Mouse (Mus musculus): ENCODE data around the gene Sh3pxd2a. TPM values are rescaled to one million over a fixed set of nuclear protein-coding genes. Genes with fewer than 3 reads are reported as not detected.

The Sh3pxd2a gene
- total RNA-seq, 1 experiment from 2014 or later = 2.1 TPM

DNA sequence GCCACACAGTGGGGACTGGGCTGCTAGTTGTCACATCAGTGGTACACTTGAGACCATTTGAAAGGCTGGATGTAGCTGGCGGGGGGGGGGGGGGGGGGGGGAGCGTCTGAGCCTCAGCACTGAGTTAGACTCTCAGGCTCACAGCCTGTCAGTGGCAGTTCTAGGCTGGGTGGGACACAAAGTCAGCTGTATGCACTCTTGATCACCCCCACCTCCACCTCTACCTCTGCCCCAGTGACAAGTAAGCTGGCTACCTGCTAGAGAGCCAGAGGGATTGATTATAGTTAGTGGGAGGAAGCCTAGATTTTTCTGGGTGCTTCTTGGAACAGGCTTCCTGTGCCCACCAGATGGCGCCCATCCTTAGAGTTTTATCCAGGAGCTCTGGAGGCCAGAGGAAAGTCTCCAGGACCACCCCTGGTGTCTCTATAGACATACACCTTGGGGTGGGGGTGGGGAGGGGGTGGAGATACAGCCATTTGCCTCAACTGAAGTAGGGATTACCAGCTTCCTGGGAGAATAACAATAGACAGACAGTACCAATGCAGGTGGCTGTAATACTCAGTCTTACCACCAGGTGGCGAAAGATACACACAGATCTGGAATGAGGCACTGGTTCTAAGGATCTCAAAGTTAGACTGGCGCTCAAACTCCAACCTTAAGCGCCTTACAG lies 107.9 kb downstream of the Sh3pxd2a start:
- ATAC-seq (replicated peaks; ENCODE audit: low read depth, poor library complexity, severe bottlenecking) = peak; percentile 59

GRCm38 (mm10) chr19:47354456-47354855 lies 109.7 kb downstream of the Sh3pxd2a start:
- no peak for ATAC-seq (replicated peaks; ENCODE audit: low read depth, poor library complexity, severe bottlenecking)

DNA sequence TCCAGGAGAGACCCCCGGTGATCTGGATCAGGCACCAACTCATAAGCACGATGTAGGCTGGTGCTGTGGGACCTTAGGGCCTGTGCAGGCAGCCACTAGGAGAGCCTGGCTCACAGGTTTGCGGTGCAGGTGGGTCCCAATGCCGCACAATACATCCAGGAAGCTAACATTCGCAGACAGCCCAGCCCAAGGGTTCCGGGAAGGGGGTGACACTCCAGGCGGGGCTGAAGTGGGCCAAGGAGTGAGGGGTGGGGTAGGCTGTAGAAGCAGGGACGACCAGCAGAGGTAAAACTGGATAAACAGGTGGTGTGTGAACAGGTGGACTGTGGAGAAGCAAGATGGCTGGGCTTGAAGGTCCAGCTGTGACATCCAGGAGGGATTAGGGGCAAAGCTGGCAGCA lies 115.2 kb downstream of the Sh3pxd2a start:
- no peak for ATAC-seq (replicated peaks; ENCODE audit: low read depth, poor library complexity, severe bottlenecking)

DNA sequence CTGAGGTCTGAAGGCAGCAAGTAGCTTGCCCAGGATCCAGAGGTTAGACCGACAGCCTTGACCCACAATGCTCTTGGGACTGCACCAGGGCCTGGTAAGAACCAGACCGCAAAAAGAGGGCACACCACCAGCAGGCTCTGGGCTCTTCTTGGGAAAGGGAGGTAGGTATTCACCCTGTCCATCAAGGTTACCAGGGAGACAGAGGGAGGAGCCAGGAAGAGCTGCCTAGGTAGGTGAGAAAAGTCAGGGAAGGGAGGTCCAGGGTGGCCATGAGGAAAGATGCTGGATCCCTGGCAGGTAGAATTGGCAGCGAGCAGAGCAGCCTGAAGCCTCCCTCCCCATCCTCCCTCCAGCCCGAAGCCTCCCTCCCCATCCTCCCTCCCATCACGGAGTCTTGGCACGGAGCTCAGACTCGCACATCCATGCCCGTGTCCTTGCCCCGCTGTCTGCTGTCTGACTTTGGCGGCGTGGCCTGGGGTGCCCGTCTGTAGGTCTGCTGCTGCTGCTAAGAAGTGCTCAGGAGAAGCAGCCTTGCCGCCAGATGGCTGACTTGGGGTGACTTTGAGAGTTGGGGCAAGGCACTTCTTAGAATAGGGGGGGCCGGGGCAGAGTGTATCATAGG lies 115.7 kb downstream of the Sh3pxd2a start:
- ATAC-seq (replicated peaks; ENCODE audit: low read depth, poor library complexity, severe bottlenecking) = no peak

GRCm38 (mm10) chr19:47347021-47347643 lies 117.1 kb downstream of the Sh3pxd2a start:
- no peak for ATAC-seq (replicated peaks; ENCODE audit: low read depth, poor library complexity, severe bottlenecking)

GRCm38 (mm10) chr19:47346606-47347005 lies 117.6 kb downstream of the Sh3pxd2a start:
- ATAC-seq (replicated peaks; ENCODE audit: low read depth, poor library complexity, severe bottlenecking) = no peak

DNA sequence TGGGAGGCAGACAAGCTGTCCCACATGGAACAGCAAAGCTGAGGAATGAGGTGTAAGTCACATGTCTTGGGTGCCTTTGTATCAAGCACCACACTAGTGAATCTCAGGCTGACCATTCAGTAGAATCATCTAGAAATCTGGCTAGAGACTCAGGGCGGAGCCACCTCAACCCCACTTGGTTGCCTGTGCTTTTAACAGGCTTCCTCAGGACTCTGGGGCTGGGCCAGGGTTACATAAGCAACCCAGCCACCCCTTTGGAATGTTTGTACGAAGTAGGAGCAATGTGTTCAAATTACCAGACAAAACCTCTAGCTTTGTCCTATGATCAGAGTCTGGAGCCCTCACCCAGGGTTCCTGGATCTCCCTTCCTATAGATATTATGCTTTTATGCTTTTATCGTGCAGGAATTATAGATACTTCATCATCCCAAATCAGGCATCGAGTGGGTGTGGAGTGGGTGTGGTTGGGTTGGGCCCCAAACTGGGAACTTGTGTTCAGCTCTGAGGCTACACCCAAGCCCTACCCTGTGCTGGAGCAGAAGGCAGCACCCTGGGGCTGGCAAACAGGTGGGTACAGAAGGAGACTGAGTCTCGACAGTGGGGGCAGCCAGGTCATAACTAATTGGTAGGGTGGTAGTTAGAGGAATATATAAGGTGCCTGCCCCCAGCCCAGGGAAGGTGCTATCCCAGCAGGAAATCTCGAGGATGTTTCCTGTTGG lies 118.2 kb downstream of the Sh3pxd2a start:
- ATAC-seq (replicated peaks; ENCODE audit: low read depth, poor library complexity, severe bottlenecking) = no peak

DNA sequence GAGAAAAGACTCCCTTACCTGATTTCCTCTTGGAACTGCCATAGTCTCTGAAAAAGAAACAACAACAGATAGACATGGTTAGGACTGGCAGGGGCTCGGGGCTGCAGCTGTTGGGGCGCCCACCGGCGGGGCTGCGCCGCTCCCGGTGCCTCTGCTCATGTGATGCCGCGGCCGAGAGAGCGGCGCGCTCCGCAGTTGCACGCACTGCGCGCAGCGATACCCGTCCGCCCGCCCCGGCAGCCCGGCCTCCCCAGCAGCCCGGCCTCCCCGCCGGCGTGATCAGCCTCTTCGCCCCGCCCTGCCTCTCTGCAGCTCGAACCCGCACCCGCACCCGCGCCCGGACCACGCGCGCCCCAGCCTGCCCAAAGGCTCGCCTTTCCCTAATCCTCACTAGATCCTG lies 120.8 kb downstream of the Sh3pxd2a start:
- ATAC-seq (replicated peaks; ENCODE audit: low read depth, poor library complexity, severe bottlenecking) = no peak

DNA sequence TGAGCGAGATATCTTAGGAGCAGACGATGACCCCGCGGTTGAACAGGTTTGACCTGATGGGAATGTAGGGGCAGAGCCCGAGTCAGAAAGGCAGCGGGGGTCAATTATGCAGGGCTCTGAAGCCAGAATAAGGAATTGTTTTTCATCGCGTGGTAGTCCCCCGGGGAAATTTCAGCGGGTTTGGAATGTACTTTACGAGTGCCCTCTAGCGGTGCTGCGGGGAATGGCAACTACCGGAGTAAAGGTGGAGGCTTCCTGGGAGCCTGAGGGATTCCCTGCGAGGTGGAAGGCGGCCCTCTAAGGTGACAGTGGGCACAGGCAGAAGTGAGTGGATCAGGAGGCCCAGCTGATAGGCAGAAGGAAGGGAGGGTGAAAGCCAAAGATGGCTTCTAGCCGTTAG lies 125.0 kb downstream of the Sh3pxd2a start:
- ATAC-seq (replicated peaks; ENCODE audit: low read depth, poor library complexity, severe bottlenecking) = peak; percentile 57; the same call in 1 of the 2 replicates

- no peak for ATAC-seq (replicated peaks; ENCODE audit: low read depth, poor library complexity, severe bottlenecking)
These were observed 125.6 kb downstream of the Sh3pxd2a start for GRCm38 (mm10) chr19:47338396-47339164.

DNA sequence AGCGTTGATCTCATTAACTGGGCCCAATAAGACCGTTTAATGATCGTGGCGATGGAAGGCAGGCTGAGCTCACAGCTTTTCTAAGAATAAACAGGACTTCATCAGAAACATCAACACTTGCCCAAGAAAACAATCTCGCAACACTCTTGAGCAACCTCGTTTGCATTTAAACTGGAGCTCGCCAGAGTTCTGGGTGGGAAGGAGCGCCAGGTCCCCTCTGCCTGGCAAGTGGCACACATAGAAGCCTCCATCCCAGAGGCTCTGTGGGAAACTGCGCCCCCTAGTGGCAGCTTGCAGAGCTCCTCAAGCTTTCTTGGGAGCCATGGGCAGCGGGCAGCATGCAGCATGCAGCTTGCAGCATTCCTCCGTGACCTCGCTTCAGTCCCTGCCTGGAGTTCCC lies 126.5 kb downstream of the Sh3pxd2a start:
- ATAC-seq (replicated peaks; ENCODE audit: low read depth, poor library complexity, severe bottlenecking) = peak; percentile 83

- ATAC-seq (replicated peaks; ENCODE audit: low read depth, poor library complexity, severe bottlenecking) = no peak
These were observed 127.0 kb downstream of the Sh3pxd2a start for GRCm38 (mm10) chr19:47337191-47337590.

DNA sequence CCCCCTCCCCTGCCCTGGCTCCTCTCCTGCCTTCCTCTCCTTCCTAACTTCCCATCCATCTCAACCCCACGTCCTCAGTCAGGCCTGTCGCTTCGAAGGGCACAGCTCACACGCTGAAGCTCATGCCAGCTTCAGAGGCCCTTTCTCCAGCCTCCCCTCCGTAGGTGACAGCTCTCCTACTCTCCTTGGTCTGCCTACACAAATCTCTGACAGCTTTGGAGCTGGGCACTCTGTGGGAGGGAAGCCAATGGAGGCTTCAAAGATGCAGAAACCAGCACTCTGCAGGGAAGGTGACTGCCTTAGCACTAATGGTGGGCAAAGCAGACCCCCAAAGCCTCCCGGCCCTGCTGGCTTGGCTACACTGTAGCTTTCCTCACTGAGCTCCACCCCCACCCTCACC lies 128.9 kb downstream of the Sh3pxd2a start:
- ATAC-seq (replicated peaks; ENCODE audit: low read depth, poor library complexity, severe bottlenecking) = no peak

DNA sequence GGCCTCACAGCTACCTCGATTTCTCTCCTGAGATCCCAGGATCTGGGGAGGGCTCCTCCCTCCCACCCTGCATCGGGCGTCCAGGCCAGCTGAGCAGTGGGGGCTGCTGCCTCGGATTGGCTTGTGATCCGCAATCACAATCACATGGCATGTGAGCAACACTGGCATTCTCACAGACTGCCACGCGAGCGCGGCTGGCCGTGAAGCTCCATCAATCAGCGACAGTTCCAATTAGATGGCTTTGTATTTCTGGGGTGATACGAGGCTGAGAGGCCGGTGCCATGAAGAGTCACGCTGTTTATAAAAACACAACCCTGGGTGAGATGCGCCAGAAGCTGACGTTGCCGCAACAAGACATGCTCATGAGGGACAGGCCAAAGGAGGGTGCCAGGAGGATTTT lies 129.5 kb downstream of the Sh3pxd2a start:
- no peak for ATAC-seq (replicated peaks; ENCODE audit: low read depth, poor library complexity, severe bottlenecking)

DNA sequence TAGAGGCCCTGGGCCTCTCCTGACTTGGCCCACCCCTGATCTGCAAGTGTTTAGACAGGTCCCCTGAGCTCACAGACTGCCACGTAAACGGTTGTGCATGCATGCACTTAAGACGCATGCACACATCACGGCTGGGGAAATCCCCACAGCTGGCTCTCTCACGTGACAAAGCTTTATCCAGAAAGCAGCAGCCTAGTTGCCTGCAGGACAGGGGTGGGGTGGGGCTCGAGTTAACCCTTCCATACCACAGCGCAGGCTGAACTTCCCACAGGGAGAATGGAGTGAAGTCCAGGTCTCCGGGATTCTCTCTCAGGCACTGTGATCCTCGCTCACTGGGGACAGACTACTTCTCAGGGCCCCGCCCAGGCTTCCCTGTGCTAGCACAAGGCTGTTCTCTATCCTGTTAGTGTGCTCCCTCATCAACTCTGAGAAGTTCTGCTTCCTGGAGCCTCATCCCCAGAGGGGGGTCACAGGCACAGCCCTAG lies 133.4 kb downstream of the Sh3pxd2a start:
- peak; percentile 60 for ATAC-seq (replicated peaks; ENCODE audit: low read depth, poor library complexity, severe bottlenecking)

GRCm38 (mm10) chr19:47329102-47329501 lies 135.1 kb downstream of the Sh3pxd2a start:
- ATAC-seq (replicated peaks; ENCODE audit: low read depth, poor library complexity, severe bottlenecking) = no peak

GRCm38 (mm10) chr19:47327896-47328882 lies 136.0 kb downstream of the Sh3pxd2a start:
- ATAC-seq (replicated peaks; ENCODE audit: low read depth, poor library complexity, severe bottlenecking) = no peak

GRCm38 (mm10) chr19:47325881-47326280 lies 138.3 kb downstream of the Sh3pxd2a start:
- ATAC-seq (replicated peaks; ENCODE audit: low read depth, poor library complexity, severe bottlenecking) = 0 out of 2 replicates have a peak, but pooled peaks have one; percentile 61

Measured in common myeloid progenitor, adult 5-6 weeks (primary cell).